Mouse (Mus musculus) CH12.LX (cell line): ENCODE measurements around the gene Ubiad1. TPM values are rescaled to one million over a fixed set of nuclear protein-coding genes. Genes with fewer than 3 reads are reported as not detected.

ENCODE experiments used
- DNase-seq: peaks from one replicate; pipeline ENCODE4 v3.0.0-alpha.2; 2013; ENCODE audit errors: extremely low read depth
- H3K27ac ChIP-seq: 2 replicates; pipeline ENCODE4 v1.5.1; 2012; ENCODE audit warnings: low read depth, mild to moderate bottlenecking, control low read depth, moderate library complexity; ENCODE audit not compliant: insufficient read depth
- H3K27me3 ChIP-seq: replicated peaks from 2 replicates; pipeline ENCODE3; 2012; ENCODE audit warnings: inconsistent platforms
- H3K36me3 ChIP-seq, 2 experiments: replicated peaks in 1 of 2; 2 replicates each; pipeline versions ENCODE3 to v1.6.1; 2012; ENCODE audit warnings: inconsistent platforms in 1 of 2, low read length in 1 of 2, mild to moderate bottlenecking in 1 of 2, mixed read lengths in 1 of 2, moderate library complexity in 1 of 2; ENCODE audit not compliant: control insufficient read depth in 1 of 2, insufficient read depth in 1 of 2
- H3K4me1 ChIP-seq, 2 experiments: 2 replicates each; pipeline ENCODE4 v1.6.1; 2012; ENCODE audit warnings: inconsistent platforms in 1 of 2, moderate library complexity in 1 of 2; ENCODE audit not compliant: insufficient read depth in 2 of 2, control insufficient read depth in 1 of 2
- H3K4me2 ChIP-seq: 2 replicates; pipeline ENCODE4 v1.6.1; 2012; ENCODE audit warnings: low read depth, mild to moderate bottlenecking, control low read depth; ENCODE audit not compliant: poor library complexity, insufficient read depth, severe bottlenecking
- H3K4me3 ChIP-seq, 3 experiments: fragments of 150-350 bp in 1 of 3; sonication (generic) in 1 of 3; replicated peaks in 1 of 3; 2 replicates each; pipeline versions ENCODE3 to v1.5.1; 2011 to 2012; ENCODE audit warnings: low read depth in 2 of 3, low read length in 2 of 3, mild to moderate bottlenecking in 2 of 3, moderate library complexity in 2 of 3, control low read depth in 1 of 3, improper control_type of control experiment in 1 of 3, inconsistent platforms in 1 of 3, mixed read lengths in 1 of 3; ENCODE audit not compliant: poor library complexity in 1 of 3
- H3K79me2 ChIP-seq: replicated peaks from 2 replicates; pipeline ENCODE4 v1.6.1; 2012; ENCODE audit warnings: mild to moderate bottlenecking, moderate library complexity; ENCODE audit not compliant: control insufficient read depth, poor library complexity, insufficient read depth, severe bottlenecking; ENCODE audit errors: extremely low read depth
- H3K9ac ChIP-seq: 2 replicates; pipeline ENCODE4 v1.6.1; 2012; ENCODE audit warnings: low read depth, mild to moderate bottlenecking, control low read depth, moderate library complexity; ENCODE audit not compliant: insufficient read depth
- H3K9me3 ChIP-seq: replicated peaks from 2 replicates; pipeline ENCODE3; 2012; ENCODE audit warnings: low read length, inconsistent platforms, mixed read lengths
- CHD1 ChIP-seq: IDR thresholded peaks from 2 replicates; pipeline ENCODE4 v1.6.1; 2012; ENCODE audit warnings: low read depth, low read length, improper control_type of control experiment, inconsistent platforms
- CHD2 ChIP-seq: IDR thresholded peaks from 2 replicates; pipeline ENCODE4 v1.6.1; 2011; ENCODE audit warnings: low read length, improper control_type of control experiment
- CTCF ChIP-seq, 2 experiments: IDR thresholded peaks in 1 of 2; conservative IDR thresholded peaks in 1 of 2; 2 replicates each; pipeline ENCODE4 v1.5.1; 2011 to 2012; ENCODE audit warnings: low read depth in 2 of 2, low read length in 2 of 2, improper control_type of control experiment in 1 of 2, inconsistent platforms in 1 of 2, mild to moderate bottlenecking in 1 of 2, moderate library complexity in 1 of 2
- EP300 ChIP-seq: IDR thresholded peaks from 2 replicates; pipeline ENCODE4 v1.6.1; 2011; ENCODE audit warnings: low read length, improper control_type of control experiment
- IRF4 ChIP-seq: IDR thresholded peaks from 2 replicates; pipeline ENCODE4 v1.6.1; 2014; ENCODE audit warnings: low read depth, mild to moderate bottlenecking, inconsistent platforms, low read length, improper control_type of control experiment
- JUN ChIP-seq: IDR thresholded peaks from 2 replicates; pipeline ENCODE4 v1.6.1; 2011; ENCODE audit warnings: low read depth, mild to moderate bottlenecking, low read length, improper control_type of control experiment, moderate library complexity; ENCODE audit not compliant: insufficient read depth
- JUND ChIP-seq: conservative IDR thresholded peaks from 2 replicates; pipeline ENCODE4 v1.6.1; 2011; ENCODE audit warnings: low read depth, low read length, improper control_type of control experiment
- MAX ChIP-seq: IDR thresholded peaks from 2 replicates; pipeline ENCODE4 v1.6.1; 2011; ENCODE audit warnings: low read length, improper control_type of control experiment
- MAZ ChIP-seq: IDR thresholded peaks from 2 replicates; pipeline ENCODE4 v1.6.1; 2012; ENCODE audit warnings: low read depth, mild to moderate bottlenecking, inconsistent platforms, low read length, improper control_type of control experiment, moderate library complexity
- MYC ChIP-seq: IDR thresholded peaks from 2 replicates; pipeline ENCODE4 v1.6.1; 2011; ENCODE audit warnings: low read depth, mild to moderate bottlenecking, improper control_type of control experiment, low read length
- NRF1 ChIP-seq: IDR thresholded peaks from 2 replicates; pipeline ENCODE4 v1.6.1; 2014; ENCODE audit warnings: low read depth, mild to moderate bottlenecking, inconsistent platforms, low read length, improper control_type of control experiment, moderate library complexity
- RAD21 ChIP-seq: IDR thresholded peaks from 2 replicates; pipeline ENCODE4 v1.6.1; 2011; ENCODE audit warnings: low read depth, mild to moderate bottlenecking, low read length, improper control_type of control experiment, moderate library complexity
- RCOR1 ChIP-seq: conservative IDR thresholded peaks from 2 replicates; pipeline ENCODE4 v1.6.1; 2012; ENCODE audit warnings: low read depth, mild to moderate bottlenecking, inconsistent platforms, low read length, improper control_type of control experiment
- SMC3 ChIP-seq: IDR thresholded peaks from 2 replicates; pipeline ENCODE4 v1.6.1; 2011; ENCODE audit warnings: low read depth, low read length, improper control_type of control experiment
- TBP ChIP-seq: conservative IDR thresholded peaks from 2 replicates; pipeline ENCODE4 v1.6.1; 2011; ENCODE audit warnings: low read depth, low read length, improper control_type of control experiment
- UBTF ChIP-seq: IDR thresholded peaks from 2 replicates; pipeline ENCODE4 v1.6.1; 2012; ENCODE audit warnings: low read depth, mild to moderate bottlenecking, inconsistent platforms, low read length, improper control_type of control experiment, moderate library complexity
- ZKSCAN1 ChIP-seq: IDR thresholded peaks from 2 replicates; pipeline ENCODE4 v1.6.1; 2012; ENCODE audit warnings: low read depth, inconsistent platforms, low read length, improper control_type of control experiment, borderline replicate concordance
- dilution Hi-C: fragments of 300-500 bp; cut with MboI; formaldehyde crosslinking; loops from 2 replicates; pipeline ENCODE4 v1.14.3; 2020; ENCODE audit warnings: low sequenced_read_pairs; ENCODE audit not compliant: extremely low pct_unique_long_range_greater_than_20kb, extremely low pct_ligation_motif_present
- in situ Hi-C: fragments of 300-500 bp; cut with MboI; formaldehyde crosslinking; loops from 3 replicates; pipeline ENCODE4 v1.14.3; 2019; ENCODE audit warnings: low sequenced_read_pairs, low pct_ligation_motif_present, low pct_unique_long_range_greater_than_20kb, mixed read lengths
- polyA plus RNA-seq: library from polyadenylated mRNA; unstranded; fragments of >175 nt; gene quantifications from 2 replicates; pipeline ENCODE4 v1.2.1, GENCODE M21; 2012; ENCODE audit warnings: low read depth; ENCODE audit not compliant: insufficient read length
- total RNA-seq, 2 experiments: library from RNA; depleted of rRNA; stranded (reverse); fragments of 300-350 nt in 1 of 2; fragments of >200 nt in 1 of 2; gene quantifications; 2 replicates each; pipeline ENCODE4 v1.2.3; 2012 to 2014

Ubiad1 gene
- total and polyA plus RNA-seq, 3 experiments, result 20.5 to 21.9 (median 20.9) TPM

DNA sequence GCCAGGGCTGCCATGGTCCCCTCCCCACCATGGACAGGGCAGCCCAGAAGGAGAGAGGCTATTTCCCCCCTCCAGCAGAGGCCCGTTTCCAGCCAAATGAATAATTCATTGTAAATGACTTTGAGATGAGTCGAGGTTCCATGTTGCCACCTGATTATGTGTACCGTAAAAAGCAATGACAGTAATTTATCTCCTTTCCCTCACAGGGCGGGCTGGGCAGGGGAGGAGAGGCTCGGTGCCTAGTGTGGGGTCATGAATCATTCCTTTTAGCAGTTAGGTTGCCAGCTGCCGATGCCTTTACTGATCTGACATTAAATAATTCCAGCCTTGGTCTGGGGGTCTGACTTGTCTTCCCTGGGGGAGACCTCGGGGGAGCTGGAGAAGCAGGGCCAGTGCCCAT, 54.9 kb downstream of the Ubiad1 start:
- DNase-seq, result no peak
- no peaks in the 10 kb centered on the region for H3K9me3 ChIP-seq
- TF ChIP-seq CHD2 (no peak), JUND (no peak), MAX (no peak), JUN (no peak), UBTF (no peak), TBP (no peak), CHD1 (no peak), RCOR1 (no peak)
- TF ChIP-seq, all 38 proteins: peak for 0
- no peaks in the 10 kb centered on the region for H3K36me3 ChIP-seq
- in situ Hi-C loops (no loop called here), dilution Hi-C loops (no loop called here)
- no peak overlapping the region for H3K4me2 ChIP-seq
- no peaks in the 10 kb centered on the region for H3K79me2 ChIP-seq
- peaks cover 87% of the 10 kb centered on the region for H3K27me3 ChIP-seq
- H3K27ac ChIP-seq, result no peak overlapping the region
- no peak overlapping the region for H3K9ac ChIP-seq
- no peaks in the 10 kb centered on the region; a peak in 1 of 4 replicates for H3K4me1 ChIP-seq
- no peak overlapping the region for H3K4me3 ChIP-seq

- Histone ChIP-seq H3K4me3 (no peak overlapping the region), H3K4me1 (no peaks in the 10 kb centered on the region; a peak in 1 of 4 replicates), H3K4me2 (no peak overlapping the region), H3K27me3 (peaks cover 87% of the 10 kb centered on the region), H3K36me3 (no peaks in the 10 kb centered on the region), H3K9ac (no peak overlapping the region), H3K79me2 (no peaks in the 10 kb centered on the region), H3K27ac (no peak overlapping the region), H3K9me3 (no peaks in the 10 kb centered on the region)
- no peak for DNase-seq
- peak in 1 of 2 experiments; percentile 46; a peak in 2 of 4 replicates for TF ChIP-seq CTCF (conservative IDR thresholded peaks at IDR 0.05 in 1 of 2, IDR thresholded peaks at IDR 0.05 in 1 of 2; ENCODE audit: low read depth in 2 of 2, low read length in 2 of 2)
- TF ChIP-seq IRF4, result no peak
- TF ChIP-seq SMC3, result peak; percentile 25; the same call in 1 of the 2 replicates
- TF ChIP-seq RAD21, result peak; percentile 35
- in situ Hi-C loops, result no loop called here
- dilution Hi-C loops, result no loop called here
Observed at GRCm38 (mm10) chr4:148389047-148389446, 55.5 kb downstream of the Ubiad1 start.

DNA sequence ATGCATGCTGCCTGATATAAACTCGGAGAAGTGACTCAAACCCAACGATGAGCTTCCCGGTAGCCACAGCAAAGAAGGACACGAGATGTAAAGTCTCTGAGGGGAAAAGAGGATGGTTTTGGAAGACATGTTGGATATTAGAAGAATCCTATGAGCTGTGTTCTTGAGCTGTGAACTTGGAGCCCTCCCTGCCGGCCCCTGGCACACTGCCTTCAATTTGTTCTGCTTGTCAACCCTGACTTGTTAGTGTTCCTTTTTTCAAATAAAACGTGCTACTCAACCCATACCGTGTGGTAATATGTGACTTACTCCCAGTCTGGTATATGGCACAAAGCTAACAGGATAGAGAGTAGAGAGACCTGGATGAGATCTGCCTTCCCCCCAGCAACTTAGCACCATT, 59.3 kb downstream of the Ubiad1 start:
- no peak for TF ChIP-seq CTCF (conservative IDR thresholded peaks at IDR 0.05 in 1 of 2, IDR thresholded peaks at IDR 0.05 in 1 of 2; ENCODE audit: low read depth in 2 of 2, low read length in 2 of 2)
- no peak for TF ChIP-seq MAZ
- no peak for TF ChIP-seq MYC
- TF ChIP-seq CHD1, result no peak
- TF ChIP-seq CHD2, result no peak
- TF ChIP-seq TBP, result no peak
- TF ChIP-seq RAD21, result no peak
- TF ChIP-seq RCOR1, result no peak
- no peak for TF ChIP-seq MAX
- no peak for TF ChIP-seq ZKSCAN1
- no peak for TF ChIP-seq NRF1
- TF ChIP-seq EP300, result no peak

More for the DNA sequence above, 59.3 kb downstream of the Ubiad1 start:
- DNase-seq, result no peak
- H3K4me1 ChIP-seq, result no peaks in the 10 kb centered on the region; a peak in 1 of 4 replicates
- H3K27me3 ChIP-seq, result peaks cover 71% of the 10 kb centered on the region
- no peak overlapping the region for H3K4me3 ChIP-seq
- dilution Hi-C loops (no loop called here), in situ Hi-C loops (no loop called here)
- H3K9me3 ChIP-seq, result peaks cover 11% of the 10 kb centered on the region
- H3K36me3 ChIP-seq, result no peaks in the 10 kb centered on the region
- H3K9ac ChIP-seq, result no peak overlapping the region
- H3K4me2 ChIP-seq, result no peak overlapping the region
- no peaks in the 10 kb centered on the region for H3K79me2 ChIP-seq
- no peak overlapping the region for H3K27ac ChIP-seq
